Mouse (Mus musculus) thymus, adult 2 months (tissue): ENCODE measurements around the gene Rnf181. TPM values are rescaled to one million over a fixed set of nuclear protein-coding genes. Genes with fewer than 3 reads are reported as not detected.

ENCODE experiments used
- DNase-seq: peaks from one replicate; pipeline ENCODE4 v3.0.0; 2021
- H3K27ac ChIP-seq: fragments of 200-500 bp; 2 replicates; pipeline ENCODE4 v1.5.1; 2012; ENCODE audit warnings: low read length, control low read depth; ENCODE audit not compliant: control insufficient read depth, insufficient read depth
- H3K27me3 ChIP-seq: fragments of 200-500 bp; 2 replicates; pipeline ENCODE4 v1.6.1; 2012; ENCODE audit warnings: mild to moderate bottlenecking, low read length, moderate library complexity, mixed read lengths; ENCODE audit not compliant: control insufficient read depth, insufficient read depth
- H3K36me3 ChIP-seq: fragments of 200-500 bp; 2 replicates; pipeline ENCODE4 v1.6.1; 2012; ENCODE audit warnings: mild to moderate bottlenecking, low read length, moderate library complexity; ENCODE audit not compliant: control insufficient read depth, insufficient read depth
- H3K4me1 ChIP-seq: fragments of 200-500 bp; replicated peaks from 2 replicates; pipeline ENCODE4 v1.6.1; 2012; ENCODE audit warnings: low read length; ENCODE audit not compliant: control insufficient read depth, insufficient read depth
- H3K4me3 ChIP-seq: fragments of 200-500 bp; 2 replicates; pipeline ENCODE4 v1.5.1; 2012; ENCODE audit warnings: mild to moderate bottlenecking, low read length, control low read depth, moderate library complexity; ENCODE audit not compliant: control insufficient read depth, insufficient read depth
- CTCF ChIP-seq: fragments of 200-500 bp; IDR thresholded peaks from 2 replicates; pipeline ENCODE4 v1.5.1; 2012; ENCODE audit warnings: mild to moderate bottlenecking, control low read depth, low read length, moderate library complexity, borderline replicate concordance; ENCODE audit not compliant: control insufficient read depth, poor library complexity, insufficient read depth; ENCODE audit errors: extremely low read depth
- POLR2A ChIP-seq: fragments of 200-500 bp; IDR thresholded peaks from 2 replicates; pipeline ENCODE4 v1.6.1; 2012; ENCODE audit warnings: mild to moderate bottlenecking, low read length, control low read depth, moderate library complexity; ENCODE audit not compliant: control insufficient read depth, poor library complexity, insufficient read depth; ENCODE audit errors: extremely low read depth
- WGBS: fragments of 180-500 bp; shearing (Covaris S2); methylation state at CpG from one replicate; pipeline ENCODE4 v1.1.7; 2018; 5-methylcytosine and 5-hydroxymethylcytosine counted together
- polyA plus RNA-seq: library from polyadenylated mRNA; depleted of rRNA; stranded (reverse); fragments of >200 nt; gene quantifications from 2 replicates; pipeline ENCODE4 v1.2.3, GENCODE M21; 2012

The Rnf181 gene
- polyA plus RNA-seq, 1 experiment = 98.9 TPM

DNA sequence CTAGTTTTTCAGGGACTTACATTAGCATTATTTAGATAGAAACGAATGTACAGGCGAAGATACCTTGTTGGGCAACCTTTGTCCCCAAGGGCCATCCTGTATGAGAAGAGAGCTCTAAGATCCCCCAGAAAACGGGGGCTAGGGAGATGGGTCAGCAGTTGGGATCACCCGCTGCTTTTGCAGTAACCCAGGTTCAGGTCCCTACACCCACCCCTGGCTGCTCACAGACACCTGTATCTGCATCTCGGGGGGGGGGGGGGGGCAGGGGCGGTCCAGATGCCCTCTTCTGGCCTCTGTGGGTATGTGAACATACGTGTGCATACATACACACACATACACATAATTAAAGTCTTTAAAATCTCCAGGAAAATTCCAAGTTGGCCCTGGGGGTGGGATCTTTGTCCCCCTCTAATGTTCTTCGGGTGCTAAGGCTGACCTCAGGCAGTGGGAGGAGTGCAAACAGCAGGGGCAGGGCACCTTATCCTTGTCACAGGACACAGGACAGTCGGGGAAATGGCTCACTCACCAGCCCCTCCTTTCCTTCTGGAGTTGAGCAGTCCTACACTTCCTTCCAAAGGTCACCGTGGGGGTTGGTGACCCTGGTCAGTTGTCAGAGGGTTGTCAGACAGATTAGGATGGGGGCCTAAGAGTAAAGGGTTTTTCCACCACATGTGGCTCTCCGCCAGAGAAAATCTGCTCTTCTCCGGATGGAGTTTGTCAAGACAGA, 24.2 kb upstream of the Rnf181 start:
- DNase-seq = no peak
- Histone ChIP-seq H3K27ac (peak overlapping the region; percentile 43), H3K4me1 (peaks cover 15% of the 10 kb centered on the region), H3K27me3 (no peaks in the 10 kb centered on the region), H3K36me3 (no peaks in the 10 kb centered on the region), H3K4me3 (peak overlapping the region; percentile 72; the same call in 1 of the 2 replicates)
- no peak for TF ChIP-seq CTCF
- TF ChIP-seq POLR2A = no peak
- 47% methylated on average over 12 of the region's 12 CpGs for WGBS

DNA sequence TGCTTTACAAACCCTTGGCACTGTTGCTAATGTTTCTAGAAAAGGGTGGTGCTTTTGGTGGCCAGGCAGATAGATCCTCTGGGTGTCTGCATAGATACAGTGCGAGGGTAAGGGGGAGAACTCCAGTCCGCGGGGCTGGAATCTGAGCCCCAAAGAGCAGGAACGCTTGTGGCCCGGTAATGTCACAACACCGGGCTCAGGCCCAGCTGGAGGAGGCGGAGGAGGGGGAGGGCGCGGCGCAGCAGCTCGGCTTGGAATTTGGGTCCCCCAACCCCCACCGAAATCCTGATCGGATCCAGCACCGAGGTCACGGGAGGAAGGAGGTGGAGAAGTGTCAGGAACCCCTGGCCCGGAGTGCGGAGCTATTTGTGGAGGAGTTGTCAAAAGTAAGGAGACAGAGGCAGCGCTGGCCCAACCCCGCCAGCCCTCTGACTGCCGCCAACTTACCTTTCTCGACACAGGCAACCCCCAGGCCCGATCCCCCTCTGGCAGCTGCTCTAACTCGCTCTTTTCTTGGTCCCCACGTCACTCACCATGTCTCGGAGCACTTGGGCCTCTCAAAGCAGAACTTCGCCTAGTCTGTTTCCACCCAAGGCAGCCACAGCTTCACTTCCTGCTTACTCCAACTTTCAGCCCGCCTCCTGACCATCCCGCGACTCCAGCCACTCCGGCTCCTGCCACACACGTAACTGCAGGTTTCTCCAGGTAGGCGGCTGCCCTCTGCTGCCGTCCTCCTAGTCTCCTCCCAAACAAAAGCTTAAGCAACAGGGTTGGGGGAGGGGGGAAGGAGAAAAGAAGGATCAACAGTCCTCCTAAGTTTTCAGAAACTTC, 23.4 kb upstream of the Rnf181 start, which contains the start of gene Vamp8:
Gene Vamp8, minus strand, starts transcription at position 763 of the 831 bp plus-strand sequence.
- DNase-seq = peak; percentile 60
- H3K27ac ChIP-seq = peak within 1 kb of the TSS; percentile 43
- H3K4me3 ChIP-seq = peak within 1 kb of the TSS; percentile 72
- peaks cover 3% of the 10 kb centered on the region; the same call in 1 of the 2 replicates for H3K36me3 ChIP-seq
- TF ChIP-seq CTCF (peak; percentile 5; the same call in 1 of the 2 replicates), POLR2A (peak; percentile 18; the same call in 1 of the 2 replicates)
- H3K4me1 ChIP-seq = peaks cover 15% of the 10 kb centered on the region
- no peaks in the 10 kb centered on the region for H3K27me3 ChIP-seq
- under 1% methylated on average over 33 of the region's 33 CpGs for WGBS

DNA sequence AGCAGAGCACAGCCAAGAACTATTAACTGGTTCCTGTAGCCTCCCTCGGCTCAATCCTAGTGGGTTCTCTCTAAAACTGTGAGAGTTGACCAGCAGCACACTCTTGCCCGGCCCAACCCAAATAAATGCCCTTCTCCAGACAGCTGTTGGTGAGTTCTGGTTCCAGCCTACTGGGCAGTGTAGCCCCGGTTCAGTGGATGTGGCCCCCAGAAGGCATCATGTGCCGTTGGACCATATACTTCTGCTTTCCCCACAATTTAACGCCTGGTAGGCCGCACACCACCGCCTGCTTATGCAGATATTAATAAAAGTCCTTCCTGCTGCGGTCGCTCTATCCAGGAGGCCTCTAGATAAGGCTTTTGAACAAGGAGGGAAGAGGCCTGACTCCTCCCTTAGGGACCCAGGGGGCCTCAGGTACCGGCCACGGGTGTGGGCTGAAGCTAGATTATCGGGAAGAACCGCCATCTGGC, 22.8 kb upstream of the Rnf181 start:
- no peaks in the 10 kb centered on the region for H3K27me3 ChIP-seq
- H3K36me3 ChIP-seq = peaks cover 3% of the 10 kb centered on the region; the same call in 1 of the 2 replicates
- H3K27ac ChIP-seq = peak overlapping the region; percentile 43; the same call in 1 of the 2 replicates
- H3K4me1 ChIP-seq = peaks cover 15% of the 10 kb centered on the region
- DNase-seq = peak; percentile 31
- TF ChIP-seq CTCF (no peak), POLR2A (peak; percentile 7; the same call in 1 of the 2 replicates)
- 8% methylated on average over 13 of the region's 13 CpGs for WGBS
- peak overlapping the region; percentile 72 for H3K4me3 ChIP-seq

DNA sequence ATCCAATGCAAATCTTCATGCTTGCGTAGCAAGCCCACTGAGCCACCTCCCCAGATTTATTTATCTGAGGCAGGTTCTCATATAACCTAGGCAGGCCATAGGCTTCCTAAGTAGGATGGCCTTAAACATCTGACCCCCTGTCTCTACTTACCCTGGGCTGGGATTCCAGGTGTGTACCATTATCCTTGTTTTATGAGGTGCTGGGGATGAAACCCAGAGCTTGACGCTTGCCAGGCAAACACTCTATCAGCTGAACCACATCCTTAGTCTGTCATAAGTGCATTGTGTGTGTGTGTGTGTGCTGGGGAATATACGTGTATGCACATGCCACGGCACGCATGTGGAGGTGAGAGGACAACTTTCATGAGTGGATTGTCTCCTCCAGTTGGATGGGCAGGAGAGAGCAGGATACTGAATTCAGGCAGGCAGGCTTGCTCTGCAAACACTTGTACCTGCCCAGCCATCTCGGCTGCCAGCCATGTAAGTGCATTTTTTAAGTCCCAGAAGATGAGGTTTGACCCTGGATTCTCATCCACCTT, 22.1 kb upstream of the Rnf181 start:
- Histone ChIP-seq H3K27ac (no peak overlapping the region), H3K4me3 (no peak overlapping the region), H3K4me1 (peaks cover 15% of the 10 kb centered on the region), H3K36me3 (peaks cover 3% of the 10 kb centered on the region; the same call in 1 of the 2 replicates), H3K27me3 (no peaks in the 10 kb centered on the region)
- 83% methylated on average over 6 of the region's 6 CpGs for WGBS
- DNase-seq = no peak
- TF ChIP-seq POLR2A (no peak), CTCF (no peak)

DNA sequence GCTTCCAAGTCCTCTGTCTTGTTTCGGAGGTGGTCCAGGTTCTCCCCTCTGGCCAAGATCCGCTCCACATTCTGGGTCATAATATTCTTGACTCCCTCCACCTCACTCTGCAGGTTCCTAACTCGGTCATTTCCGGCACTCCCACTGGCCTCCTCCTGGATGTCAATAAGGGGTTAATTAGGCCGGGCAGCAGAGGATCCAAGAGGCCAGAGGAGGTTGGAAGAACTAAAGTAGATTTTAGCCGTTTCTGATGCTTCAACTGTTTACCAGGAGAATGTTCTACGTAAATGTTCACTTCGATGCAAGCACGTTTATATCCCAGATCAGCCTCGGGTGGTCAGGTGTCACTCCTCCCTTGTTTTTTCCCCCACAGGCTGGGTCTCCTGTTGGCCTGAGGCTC, 21.5 kb upstream of the Rnf181 start:
- no peak for TF ChIP-seq CTCF
- TF ChIP-seq POLR2A = no peak
- Histone ChIP-seq H3K4me3 (no peak overlapping the region), H3K4me1 (peaks cover 15% of the 10 kb centered on the region), H3K36me3 (peaks cover 3% of the 10 kb centered on the region; the same call in 1 of the 2 replicates), H3K27me3 (no peaks in the 10 kb centered on the region), H3K27ac (no peak overlapping the region)
- no peak for DNase-seq
- 91% methylated on average over 10 of the region's 10 CpGs for WGBS

DNA sequence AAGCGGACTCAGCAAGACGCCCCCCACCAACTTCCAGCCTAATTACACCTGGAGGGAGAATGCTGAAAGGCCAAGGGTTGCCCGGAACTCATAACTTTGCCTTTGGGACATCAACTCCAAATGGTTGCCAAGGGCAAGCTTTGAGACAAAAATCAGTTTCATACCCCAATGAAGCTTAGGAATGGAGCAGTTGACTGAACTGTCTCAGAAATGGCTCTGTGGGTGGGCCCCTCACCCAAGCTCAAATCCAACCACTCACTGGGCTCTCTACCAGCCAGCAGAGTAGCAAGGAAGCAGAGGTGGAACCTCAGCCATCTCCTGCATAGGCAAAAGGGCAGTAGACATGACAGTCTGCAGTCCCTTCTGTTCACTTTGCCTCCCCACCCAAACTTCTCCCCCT, 21.1 kb upstream of the Rnf181 start:
- H3K27ac ChIP-seq = no peak overlapping the region
- TF ChIP-seq CTCF (no peak), POLR2A (no peak)
- no peak for DNase-seq
- no peak overlapping the region for H3K4me3 ChIP-seq
- H3K27me3 ChIP-seq = no peaks in the 10 kb centered on the region
- H3K4me1 ChIP-seq = peaks cover 16% of the 10 kb centered on the region
- peaks cover 3% of the 10 kb centered on the region; the same call in 1 of the 2 replicates for H3K36me3 ChIP-seq
- 99% methylated on average over 3 of the region's 3 CpGs for WGBS
